ENCODE assay signal across 7 mouse cellular contexts in the genomic region with DNA sequence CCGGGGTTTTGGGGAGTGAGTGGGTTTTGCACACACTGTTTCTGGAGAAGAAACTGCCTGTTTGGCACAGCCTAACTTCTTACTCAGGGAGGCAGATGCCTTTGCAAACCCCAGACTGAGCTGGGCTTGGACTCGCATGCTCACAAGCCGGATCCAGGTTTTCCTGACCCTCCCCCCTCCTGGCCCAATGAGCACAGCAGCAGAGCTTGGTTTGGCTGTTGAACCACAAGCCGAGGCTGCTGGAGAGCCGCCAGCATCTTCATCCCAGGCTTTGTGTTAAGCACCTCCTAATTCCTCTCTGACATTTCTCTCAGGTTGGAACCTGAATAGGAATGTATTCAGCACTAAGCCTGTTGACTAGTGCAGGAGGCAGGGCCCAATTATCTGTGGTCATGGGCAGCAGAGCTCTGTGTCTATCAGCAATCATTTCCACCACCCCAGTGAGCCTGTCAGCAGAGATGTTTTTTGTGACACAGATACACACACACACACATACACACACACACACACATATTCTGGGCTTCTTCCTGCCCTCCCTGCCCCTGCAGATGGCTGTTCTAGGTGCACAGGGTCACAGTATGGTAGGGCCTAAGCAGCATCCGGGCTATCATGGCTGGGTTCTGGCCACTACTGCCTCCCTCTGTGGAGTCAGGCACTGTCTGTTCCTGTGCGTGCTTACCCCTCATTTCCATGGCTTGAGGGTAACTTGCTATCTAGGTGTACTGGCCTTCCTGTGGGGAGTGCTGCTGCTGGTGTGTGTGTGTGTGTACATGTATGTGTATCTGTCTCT.
DNase-seq lines count a peak whose midpoint lies in the region; ATAC-seq and TF ChIP-seq lines count a peak whose summit lies in the region.

No protein-coding gene starts in this region.

- no peak overlapping the region for H3K9ac ChIP-seq in forebrain, embryonic 16.5 days (replicated peaks; ENCODE audit: low read depth, low read length)
- H3K9ac ChIP-seq in hindbrain, postnatal 0 days (replicated peaks; ENCODE audit: low read length) = peak overlapping the region; percentile 21; the same call in 1 of the 2 replicates
- 0 out of 2 replicates have a peak overlapping the region, but pooled peaks have one; percentile 41 for H3K9ac ChIP-seq in neural tube, embryonic 13.5 days

- TF ChIP-seq CTCF in hindbrain, postnatal 0 days (IDR thresholded peaks at IDR 0.05; ENCODE audit: low read depth) = peak; percentile 17; the same call in 1 of the 2 replicates
- no peak for TF ChIP-seq CTCF in left cerebral cortex, adult 2 months (IDR thresholded peaks at IDR 0.05)

- intact Hi-C loops in left cerebral cortex, adult 2 months (cut with DNase I) = no loop called here

- no peak overlapping the region for H3K4me3 ChIP-seq in forebrain, embryonic 16.5 days (replicated peaks; ENCODE audit: low read length)
- no peak overlapping the region for H3K4me3 ChIP-seq in hindbrain, postnatal 0 days (ENCODE audit: low read length)
- no peak overlapping the region for H3K4me3 ChIP-seq in left cerebral cortex, adult 2 months
- H3K4me3 ChIP-seq in neural tube, embryonic 13.5 days = no peak overlapping the region

- no peaks in the 10 kb centered on the region for H3K9me3 ChIP-seq in forebrain, embryonic 16.5 days (ENCODE audit: control insufficient read depth, low read length)
- H3K9me3 ChIP-seq in hindbrain, postnatal 0 days (ENCODE audit: low read length) = no peaks in the 10 kb centered on the region
- no peaks in the 10 kb centered on the region for H3K9me3 ChIP-seq in neural tube, embryonic 13.5 days

- WGBS in forebrain, embryonic 16.5 days = 20% methylated on average over 7 of the region's 7 CpGs
- 30% methylated on average over 7 of the region's 7 CpGs for WGBS in hindbrain, postnatal 0 days
- 55% methylated on average over 7 of the region's 7 CpGs for WGBS in neural tube, embryonic 13.5 days

- no peaks in the 10 kb centered on the region for H3K36me3 ChIP-seq in forebrain, embryonic 16.5 days (ENCODE audit: control insufficient read depth, insufficient read depth)
- H3K36me3 ChIP-seq in hindbrain, postnatal 0 days (ENCODE audit: insufficient read depth, low read length) = no peaks in the 10 kb centered on the region
- no peaks in the 10 kb centered on the region for H3K36me3 ChIP-seq in neural tube, embryonic 13.5 days

- peak; percentile 95 for DNase-seq in Muller cell, postnatal 12 days (ENCODE audit: inconsistent ontology term)
- DNase-seq in cerebellum, adult 11 months = peak; percentile 94
- DNase-seq in hindbrain, postnatal 0 days (ENCODE audit: low spot score) = peak; percentile 88
- DNase-seq in left cerebral cortex, adult 2 months (ENCODE audit: extremely low spot score in 1 of 2, low spot score in 2 of 2) = peak; percentile 64 to 74
- DNase-seq in urinary bladder, postnatal 4 days (ENCODE audit: low spot score in 2 of 2) = peak; percentile 59 to 70

- H3K27me3 ChIP-seq in forebrain, embryonic 16.5 days (replicated peaks; ENCODE audit: control insufficient read depth, insufficient read depth, low read length) = no peaks in the 10 kb centered on the region
- no peaks in the 10 kb centered on the region for H3K27me3 ChIP-seq in hindbrain, postnatal 0 days (ENCODE audit: insufficient read depth, low read length)
- H3K27me3 ChIP-seq in neural tube, embryonic 13.5 days = no peaks in the 10 kb centered on the region

- peaks cover 17% of the 10 kb centered on the region; the same call in 1 of the 2 replicates for H3K4me1 ChIP-seq in forebrain, embryonic 16.5 days (replicated peaks; ENCODE audit: control insufficient read depth, insufficient read depth, low read length)
- peaks cover 7% of the 10 kb centered on the region; the same call in 1 of the 2 replicates for H3K4me1 ChIP-seq in hindbrain, postnatal 0 days (ENCODE audit: insufficient read depth, low read length)
- H3K4me1 ChIP-seq in neural tube, embryonic 13.5 days (replicated peaks) = peaks cover 25% of the 10 kb centered on the region

- peak overlapping the region; percentile 18 for H3K4me2 ChIP-seq in forebrain, embryonic 16.5 days (ENCODE audit: low read length)
- no peak overlapping the region for H3K4me2 ChIP-seq in hindbrain, postnatal 0 days (ENCODE audit: low read depth, low read length)
- H3K4me2 ChIP-seq in neural tube, embryonic 13.5 days = no peak overlapping the region

- ATAC-seq in forebrain, embryonic 16.5 days = peak; percentile 88
- ATAC-seq in hindbrain, postnatal 0 days = peak; percentile 68
- ATAC-seq in neural tube, embryonic 13.5 days (ENCODE audit: low read depth) = peak; percentile 85; the same call in 1 of the 2 replicates

- peak overlapping the region; percentile 52 for H3K27ac ChIP-seq in forebrain, embryonic 16.5 days (ENCODE audit: low read length)
- H3K27ac ChIP-seq in hindbrain, postnatal 0 days = peak overlapping the region; percentile 57
- peak overlapping the region; percentile 73 for H3K27ac ChIP-seq in left cerebral cortex, adult 2 months
- peak overlapping the region; percentile 57 for H3K27ac ChIP-seq in neural tube, embryonic 13.5 days (replicated peaks)
